Mouse (Mus musculus) spleen, postnatal 10 days (tissue): ENCODE measurements around the gene Gm20671.
"Not testable (repeated sequence)": the region's sequence is repeated elsewhere in the genome, so short reads cannot be mapped to it uniquely, and the experiment has no call there.

Experiments
- DNase-seq, 2 experiments: peaks; one replicate each; pipeline ENCODE4 v3.0.0; 2021 to 2022; ENCODE audit warnings: low spot score in 2 of 2

Gene Gm20671

DNA sequence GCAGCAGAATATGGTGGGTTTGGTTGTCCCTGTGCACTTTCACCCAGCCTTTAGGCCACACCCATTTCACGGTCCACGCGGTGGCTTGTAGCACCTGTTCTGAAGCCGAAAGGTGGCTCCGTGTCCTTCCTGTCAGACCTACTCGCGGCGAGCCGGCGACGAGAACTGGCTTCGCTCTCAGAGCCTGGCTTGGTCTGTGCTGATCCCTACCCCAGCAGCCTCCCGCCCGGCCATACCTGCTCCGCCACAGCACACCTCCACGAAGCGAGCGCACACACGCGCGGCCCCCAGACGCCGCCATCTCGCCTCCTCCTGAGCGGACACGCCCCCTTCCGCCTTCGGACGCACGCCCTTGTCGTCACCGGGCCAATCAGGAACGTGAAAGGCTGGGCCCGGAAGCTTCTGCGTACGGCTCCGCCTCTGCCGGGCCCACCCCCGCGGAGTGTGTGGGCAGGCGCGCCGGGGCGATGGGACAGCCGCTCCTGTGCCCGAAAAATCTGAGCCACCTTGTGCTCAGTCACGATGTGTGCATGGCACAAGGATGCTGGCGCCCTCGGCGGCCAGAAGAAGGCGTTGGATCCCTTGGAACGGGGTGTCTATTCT lies 41.5 kb downstream of the Gm20671 start, which contains the start of gene Pisd:
Gene Pisd (minus strand): TSS at position 334 of the 603 bp plus-strand sequence.
- DNase-seq, result peak; percentile 84 to 95

DNA sequence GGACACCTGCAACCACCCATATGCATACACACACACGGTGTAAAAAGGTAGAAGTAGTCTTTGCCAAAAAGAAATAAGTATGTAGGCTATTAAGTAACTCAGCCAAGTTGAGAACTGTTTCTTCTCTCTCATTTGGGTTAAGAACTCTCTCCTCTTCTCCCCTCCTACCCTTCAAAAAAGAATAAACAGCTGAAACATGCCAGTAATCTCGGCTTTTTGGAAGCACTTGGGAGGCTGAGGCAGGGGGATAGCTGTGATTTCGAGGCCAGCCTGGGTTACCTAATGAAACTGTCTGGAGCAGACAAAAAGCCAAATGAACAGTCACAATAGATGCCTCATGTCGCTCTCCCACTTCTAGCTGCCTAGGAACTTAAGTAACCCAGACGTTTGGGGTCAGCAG lies 42.2 kb downstream of the Gm20671 start:
- DNase-seq, result no peak

- DNase-seq, result no peak
These were observed 45.3 kb downstream of the Gm20671 start for GRCm38 (mm10) chr5:32781596-32781995.

GRCm38 (mm10) chr5:32778168-32778567 lies 48.7 kb downstream of the Gm20671 start:
- no peak for DNase-seq

- DNase-seq, result no peak
These were observed 54.5 kb downstream of the Gm20671 start for GRCm38 (mm10) chr5:32772361-32772760.

- no peak for DNase-seq
These were observed 59.1 kb downstream of the Gm20671 start for GRCm38 (mm10) chr5:32767636-32768373.

DNA sequence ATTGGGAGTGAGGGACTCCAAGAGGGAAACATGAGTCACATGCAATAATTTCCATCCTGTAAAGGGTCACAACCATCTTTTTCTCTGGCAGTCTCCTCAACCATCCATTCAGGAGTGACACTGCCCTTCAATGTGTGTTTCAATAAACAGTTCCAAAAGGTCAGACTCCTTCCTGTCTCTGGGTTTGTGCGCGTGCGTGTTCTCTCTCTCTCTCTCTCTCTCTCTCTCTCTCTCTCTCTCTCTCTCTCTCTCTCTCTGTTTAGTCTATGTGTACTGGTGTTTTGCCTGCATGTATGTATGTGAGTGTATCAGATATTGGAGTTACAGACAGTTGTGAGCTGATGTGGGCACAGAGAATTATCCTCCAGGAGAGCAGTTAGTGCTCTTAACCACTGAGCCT lies 59.9 kb downstream of the Gm20671 start:
- no peak for DNase-seq

- DNase-seq, result no peak
These were observed 65.3 kb downstream of the Gm20671 start for GRCm38 (mm10) chr5:32761566-32762140.

GRCm38 (mm10) chr5:32760787-32761186 lies 66.1 kb downstream of the Gm20671 start:
- DNase-seq, result no peak

- not testable (repeated sequence) for DNase-seq
These were observed 66.6 kb downstream of the Gm20671 start for GRCm38 (mm10) chr5:32760352-32760751.

DNA sequence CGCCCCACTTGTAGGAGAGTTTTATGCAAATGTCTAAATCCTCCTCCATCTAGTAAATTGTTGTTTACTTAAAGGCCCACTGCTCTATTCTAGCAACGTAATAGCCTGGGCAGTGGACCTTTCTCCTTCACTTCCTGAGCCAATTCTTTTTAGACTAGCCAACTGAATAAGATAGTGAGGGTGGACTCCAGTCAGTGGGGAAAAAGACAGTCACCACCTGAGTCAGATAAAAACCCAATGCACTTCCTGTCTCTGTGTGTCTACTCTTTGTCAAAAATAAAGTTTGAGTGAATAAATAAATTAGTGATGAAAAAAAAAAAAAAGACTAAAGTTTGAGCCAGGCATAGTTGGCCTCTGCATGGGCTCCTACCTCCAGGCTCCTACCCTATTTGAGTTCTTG lies 67.2 kb downstream of the Gm20671 start:
- no peak for DNase-seq

- DNase-seq, result no peak
These were observed 70.8 kb downstream of the Gm20671 start for GRCm38 (mm10) chr5:32756141-32756540.

- no peak for DNase-seq
These were observed 75.2 kb downstream of the Gm20671 start for GRCm38 (mm10) chr5:32751736-32752135.

- DNase-seq, result no peak
These were observed 78.0 kb downstream of the Gm20671 start for GRCm38 (mm10) chr5:32748936-32749335.

- DNase-seq, result peak; percentile 31 to 47
These were observed 79.1 kb downstream of the Gm20671 start for GRCm38 (mm10) chr5:32747650-32748375.

DNA sequence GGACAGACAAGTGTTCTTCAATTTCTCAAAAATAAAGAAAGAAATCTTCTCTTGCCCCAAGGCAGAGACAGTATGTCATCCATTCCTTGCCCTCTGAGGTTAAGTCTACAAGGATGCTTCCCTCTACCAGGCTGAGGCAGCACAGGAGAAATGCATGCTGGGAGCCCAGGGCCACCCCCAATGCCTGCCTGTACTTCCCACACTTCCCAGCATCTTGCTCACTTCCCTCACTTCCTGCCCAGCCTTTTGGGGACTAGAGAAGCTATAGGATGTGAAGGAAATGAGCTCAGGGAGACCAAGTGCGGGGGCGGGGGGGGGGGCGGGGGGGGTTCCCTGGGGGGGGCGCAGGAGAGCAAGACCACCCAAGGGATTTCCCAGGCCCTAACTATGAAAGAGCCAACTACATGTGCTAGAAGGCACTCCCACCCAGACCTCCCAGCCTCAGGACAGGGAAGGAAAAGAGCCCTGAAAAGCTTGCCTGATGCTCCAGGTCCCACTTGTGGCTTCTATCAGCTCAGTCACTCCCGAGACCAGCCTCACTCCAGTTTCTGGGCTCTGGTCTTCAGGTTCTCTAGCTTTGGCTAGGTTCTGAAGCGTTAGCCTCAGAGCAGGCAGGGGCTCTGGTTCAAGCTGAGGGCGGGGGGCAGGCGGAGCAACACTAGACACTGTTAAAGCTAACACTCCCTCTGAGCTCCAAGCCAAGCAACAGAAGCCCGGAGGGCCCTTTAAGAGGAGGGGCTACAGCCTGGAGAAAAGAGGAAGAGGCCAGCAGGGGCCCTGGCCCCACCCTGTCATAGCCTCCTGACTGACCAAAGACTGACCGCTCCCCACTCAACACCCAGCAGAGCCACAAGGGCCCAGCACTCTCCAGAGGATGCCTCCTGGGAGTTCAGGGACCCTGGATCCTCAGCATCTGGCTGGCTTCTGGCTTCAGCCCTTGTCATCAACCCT lies 80.9 kb downstream of the Gm20671 start:
- DNase-seq, result peak; percentile 37 to 72

DNA sequence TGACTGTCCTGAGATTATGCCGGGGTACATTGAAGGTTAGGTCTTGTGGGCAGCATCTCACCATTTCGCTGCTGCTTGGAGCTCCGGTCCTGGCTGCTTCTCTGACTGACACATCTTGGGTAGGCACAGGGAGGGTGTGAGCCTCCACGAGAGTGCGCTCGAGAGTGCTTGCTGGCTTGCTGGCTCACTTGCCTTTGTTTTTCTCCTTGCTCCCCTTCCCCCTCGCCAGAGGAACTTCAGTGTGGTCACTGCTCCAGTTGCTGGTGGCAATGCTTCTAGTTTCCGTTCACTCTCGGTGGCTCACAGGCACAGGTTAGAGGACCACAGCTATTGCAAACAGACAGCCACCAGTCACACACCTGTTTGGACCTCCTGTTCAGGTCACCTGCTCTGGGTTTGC lies 84.8 kb downstream of the Gm20671 start:
- DNase-seq, result peak in 1 of 2 experiments; percentile 34

DNA sequence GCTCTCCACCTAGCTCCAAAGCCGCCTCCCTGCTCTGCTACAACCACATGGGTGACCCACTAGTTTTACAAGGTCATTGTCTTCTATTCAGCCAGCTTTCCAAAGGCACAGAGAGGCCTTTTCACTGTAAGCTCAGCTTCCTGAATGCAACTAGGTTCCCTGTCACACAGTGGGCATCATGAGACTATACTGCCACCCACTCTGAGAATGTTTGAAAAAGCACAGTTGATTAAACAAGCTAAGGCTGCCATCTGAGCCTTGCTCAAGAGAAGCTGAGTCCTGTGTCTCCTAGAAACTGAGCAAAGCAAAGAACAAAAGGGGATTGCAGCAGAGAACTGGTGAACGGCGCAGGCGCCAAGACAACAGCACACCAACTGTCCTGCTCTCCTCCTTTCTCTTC lies 85.5 kb downstream of the Gm20671 start:
- DNase-seq, result not testable (repeated sequence)

DNA sequence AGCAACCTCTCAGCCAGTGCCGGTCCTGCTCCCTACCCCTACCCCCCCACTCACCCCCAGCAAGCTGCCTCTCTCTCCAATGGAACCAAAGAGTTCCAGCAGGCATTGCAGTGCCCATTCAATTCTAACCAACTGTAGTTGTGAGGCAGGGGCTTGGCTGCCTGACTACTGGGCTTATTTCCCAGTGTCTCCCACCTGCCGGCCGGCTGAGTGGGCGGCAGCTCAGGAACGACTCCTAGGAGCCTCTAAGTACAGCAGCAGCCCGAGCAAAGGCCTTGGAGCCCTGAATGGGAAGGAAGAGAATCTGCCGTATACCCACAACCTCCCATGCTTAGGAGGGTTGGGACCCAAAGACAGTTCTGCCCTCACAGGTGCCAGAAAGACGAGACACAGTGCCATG lies 86.1 kb downstream of the Gm20671 start:
- not testable (repeated sequence) for DNase-seq

DNA sequence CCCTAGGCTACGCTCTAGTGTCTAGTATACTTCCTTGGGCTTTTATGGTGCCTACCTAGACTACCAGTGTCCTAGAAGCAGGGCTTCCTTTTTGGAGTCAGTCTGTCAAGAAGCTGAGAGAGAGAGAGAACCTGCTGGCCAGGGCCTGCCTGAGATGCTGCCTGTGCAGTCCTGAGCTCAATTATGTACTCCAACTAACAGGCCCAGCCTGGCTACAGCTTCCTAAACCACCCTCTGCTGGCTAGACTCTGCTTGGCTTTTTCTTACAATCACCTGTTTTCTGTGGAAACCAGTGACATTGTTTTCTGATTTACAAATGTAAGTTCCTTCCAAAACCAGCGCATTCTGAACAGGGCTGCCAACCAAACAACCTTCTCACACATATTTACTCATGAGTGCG lies 86.8 kb downstream of the Gm20671 start:
- DNase-seq, result no peak

DNA sequence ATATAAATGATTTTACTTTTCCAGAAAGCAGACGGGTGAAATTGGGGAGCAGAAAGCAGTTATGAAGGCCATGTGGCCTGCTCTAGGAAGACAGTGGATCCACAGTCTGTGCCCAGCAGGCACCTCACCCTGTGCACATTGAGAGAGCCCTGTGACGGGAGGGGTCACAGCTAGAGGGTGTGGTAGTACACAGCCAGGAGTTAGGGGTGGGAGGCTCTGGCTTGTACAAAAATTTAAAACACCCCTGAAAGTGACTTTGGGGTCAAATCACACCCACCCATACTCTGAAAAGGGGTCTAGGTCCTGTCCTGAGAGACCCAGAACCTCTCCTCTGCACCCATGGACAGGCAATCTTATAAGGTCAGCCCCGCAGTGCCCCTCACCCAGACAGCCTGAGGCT lies 90.1 kb downstream of the Gm20671 start:
- DNase-seq, result not testable (repeated sequence)
